In genomic region chr15:80080711-80081615, GRCm38 (mm10) we compare ENCODE assay signal across 8 mouse cellular contexts. TPM values are rescaled to one million over a fixed set of nuclear protein-coding genes. Genes with fewer than 3 reads are reported as not detected.
DNase-seq lines count a peak whose midpoint lies in the region; ATAC-seq and TF ChIP-seq lines count a peak whose summit lies in the region.

No protein-coding gene starts in this region.

- peak; percentile 81 for TF ChIP-seq CTCF in hindbrain, postnatal 0 days (IDR thresholded peaks at IDR 0.05; ENCODE audit: low read depth)

- H3K9ac ChIP-seq in hindbrain, postnatal 0 days (replicated peaks; ENCODE audit: low read length): peak overlapping the region; percentile 80; the same call in 1 of the 2 replicates

- H3K36me3 ChIP-seq in hindbrain, postnatal 0 days (ENCODE audit: insufficient read depth, low read length): peaks cover 41% of the 10 kb centered on the region

- DNase-seq in cerebellum, adult 11-12 months: peak; percentile 61
- no peak for DNase-seq in cerebellum, postnatal 4 days (ENCODE audit: low spot score in 2 of 2)
- DNase-seq in CD8-positive naive resting alpha-beta T cell, adult 2 months (ENCODE audit: low read depth in 2 of 2, low spot score in 2 of 2): peak; percentile 27 to 58
- DNase-seq in embryo, embryonic 10.5 days (ENCODE audit: low spot score): peak; percentile 78
- DNase-seq in hindbrain, postnatal 0 days (ENCODE audit: low spot score): peak; percentile 87
- peak; percentile 37 for DNase-seq in lung, postnatal 25 days (ENCODE audit: low spot score)
- peak; percentile 56 for DNase-seq in thymus, postnatal 14 days

- 66% methylated on average over 9 of the region's 9 CpGs for WGBS in hindbrain, postnatal 0 days

- peak overlapping the region; percentile 80 for H3K4me2 ChIP-seq in hindbrain, postnatal 0 days (ENCODE audit: low read depth, low read length)

- peaks cover 11% of the 10 kb centered on the region for H3K4me1 ChIP-seq in hindbrain, postnatal 0 days (ENCODE audit: insufficient read depth, low read length)

- ATAC-seq in hindbrain, postnatal 0 days: no peak
- ATAC-seq in inflammation-experienced regulatory T-cells, adult 6 months: no peak

- H3K9me3 ChIP-seq in hindbrain, postnatal 0 days (ENCODE audit: low read length): no peaks in the 10 kb centered on the region

- H3K27me3 ChIP-seq in hindbrain, postnatal 0 days (ENCODE audit: insufficient read depth, low read length): no peaks in the 10 kb centered on the region

- H3K27ac ChIP-seq in hindbrain, postnatal 0 days: no peak overlapping the region

- no peak overlapping the region for H3K4me3 ChIP-seq in hindbrain, postnatal 0 days (ENCODE audit: low read length)

RNA-seq across cellular contexts. Expression of gene Syngr1, which starts 10.2 kb away (rescaled TPM):
- total RNA-seq in hindbrain, postnatal 0 days (2014; rRNA removed): 155 and 157 TPM in 2 replicates
- 73.4 and 78.6 TPM in 2 replicates for polyA plus RNA-seq in hindbrain, postnatal 0 days (2015; fragmentation: Nextera tagmentation; extraction: Ambion mirVana)
- polyA plus RNA-seq in inflammation-experienced regulatory T-cells, adult 6 months (2017; shearing (Covaris generic)): 1 to 10 TPM in 1 of 3 experiments, under 1 TPM in 1, not detected in 1; 0.77 to 1.7 TPM

RNA-seq across cellular contexts. Expression of gene Rpl3, which starts 10.7 kb away (rescaled TPM):
- 599 and 600 TPM in 2 replicates for total RNA-seq in hindbrain, postnatal 0 days (2014; rRNA removed)
- polyA plus RNA-seq in hindbrain, postnatal 0 days (2015; fragmentation: Nextera tagmentation; extraction: Ambion mirVana): 527 and 544 TPM in 2 replicates
- 1,000 to 10,000 TPM; 2,844 to 4,969 (median 3,861) TPM for polyA plus RNA-seq in inflammation-experienced regulatory T-cells, adult 6 months (2017; shearing (Covaris generic))

RNA-seq across cellular contexts. Expression of gene Tab1, which starts 52.0 kb away (rescaled TPM):
- 55.0 and 58.6 TPM in 2 replicates for total RNA-seq in hindbrain, postnatal 0 days (2014; rRNA removed)
- polyA plus RNA-seq in hindbrain, postnatal 0 days (2015; fragmentation: Nextera tagmentation; extraction: Ambion mirVana): 26.5 and 27.9 TPM in 2 replicates
- polyA plus RNA-seq in inflammation-experienced regulatory T-cells, adult 6 months (2017; shearing (Covaris generic)): 10 to 100 TPM; 12.2 to 15.9 (median 12.3) TPM

Comparison
In these comparisons a context has a peak if more than half of its experiments do, and no peak if none do; other contexts are left out.
1. DNase-seq: peak in cerebellum, adult 11-12 months (single experiment), CD8-positive naive resting alpha-beta T cell, adult 2 months (2 of 2), embryo, embryonic 10.5 days (single experiment), hindbrain, postnatal 0 days (single experiment), lung, postnatal 25 days (single experiment) and thymus, postnatal 14 days (single experiment); none in cerebellum, postnatal 4 days (0 of 2).
2. RNA of gene Syngr1, which starts 10.2 kb away (polyA plus RNA-seq): 73.4 to 78.6 TPM in hindbrain, postnatal 0 days; 0.77 to 1.7 TPM in inflammation-experienced regulatory T-cells, adult 6 months; every median in the first group is over 10 times any median in the second.